Mouse (Mus musculus): Measurements from ENCODE around the gene Tnf.

DNA sequence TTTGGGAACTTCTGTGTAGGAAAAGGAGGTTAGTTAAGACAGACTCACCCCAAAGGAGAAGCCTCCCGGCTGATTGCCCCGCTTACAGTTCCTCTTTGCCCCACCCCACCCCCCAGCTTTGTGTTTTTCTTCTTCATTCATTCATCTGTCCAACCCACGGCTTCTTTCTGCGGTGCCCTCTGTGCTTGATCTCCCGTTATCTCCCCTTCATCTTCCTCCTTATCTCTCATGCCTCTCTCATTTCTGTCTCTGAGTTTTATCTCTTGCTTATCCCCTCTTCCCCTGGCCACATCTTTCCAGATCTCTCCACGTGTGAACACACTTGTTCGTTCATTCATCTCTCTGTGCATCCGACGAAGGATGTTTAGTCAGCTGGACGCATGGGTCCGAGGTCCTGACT is 679 bp downstream of the Tnf start:
- no peak for TF ChIP-seq CTCF (IDR thresholded peaks at IDR 0.05; ENCODE audit: low read depth)
- no peak for TF ChIP-seq EP300 (optimal IDR thresholded peaks at IDR 0.05)
